Comparison of ENCODE assay signal across 9 mouse cellular contexts in the genomic region with DNA sequence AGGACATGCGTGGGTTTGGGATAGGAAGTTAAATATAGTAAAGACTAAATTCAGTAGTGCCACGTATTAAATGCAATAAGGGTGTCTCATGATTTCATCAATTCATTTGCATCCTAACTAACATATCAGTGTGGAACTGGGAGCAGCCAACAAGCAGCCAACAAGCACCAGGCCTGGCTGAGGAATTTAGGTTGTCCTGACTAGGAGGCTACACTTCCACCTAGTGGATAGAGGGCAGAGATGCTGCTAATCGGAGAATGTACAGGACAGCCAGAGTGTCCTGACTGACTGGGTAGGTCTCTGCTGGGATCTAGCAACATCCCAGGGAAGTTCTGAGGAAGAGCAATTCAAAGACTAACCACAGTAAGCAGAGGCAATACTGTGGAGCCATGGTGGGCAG.
DNase-seq lines count a peak whose midpoint lies in the region; ATAC-seq and TF ChIP-seq lines count a peak whose summit lies in the region.
"Had no signal": no experiment of that assay in that cellular context is flagged by ENCODE, and none has a peak within 500 bp of the region (broad histone marks: within the 10 kb centered on the region; RNA-seq: fewer than 3 reads in every experiment).

No protein-coding gene starts in this region.

- WGBS in stomach, postnatal 0 days = 41% methylated on average over 3 of the region's 3 CpGs

- H3K4me2 ChIP-seq in stomach, postnatal 0 days (replicated peaks; ENCODE audit: low read depth) = no peak overlapping the region
- H3K4me2 ChIP-seq: hindbrain, embryonic 15.5 days had no signal

- no peaks in the 10 kb centered on the region for H3K27me3 ChIP-seq in stomach, postnatal 0 days (ENCODE audit: control insufficient read depth, insufficient read depth, low read length)
- H3K27me3 ChIP-seq: hindbrain, embryonic 15.5 days had no signal

- TF ChIP-seq EP300 in stomach, postnatal 0 days (optimal IDR thresholded peaks at IDR 0.05) = no peak

- H3K4me3 ChIP-seq in stomach, postnatal 0 days (ENCODE audit: low read depth, low read length) = no peak overlapping the region
- H3K4me3 ChIP-seq: hindbrain, embryonic 15.5 days had no signal

- no peak overlapping the region for H3K9ac ChIP-seq in stomach, postnatal 0 days (ENCODE audit: low read length)
- H3K9ac ChIP-seq: hindbrain, embryonic 15.5 days had no signal

- peak; percentile 50 for DNase-seq in heart, postnatal 4 days
- no peak for DNase-seq in heart, adult 8-10 months (ENCODE audit: low spot score)
- DNase-seq in right cerebral cortex, adult 18-20 months = peak; percentile 28
- no peak for DNase-seq in right cerebral cortex, postnatal 14 days
- DNase-seq in cerebellum, postnatal 14 days = peak; percentile 59 to 61
- DNase-seq in stomach, postnatal 0 days (ENCODE audit: low spot score) = no peak
- no peak for DNase-seq in neural tube, embryonic 10.5 days (ENCODE audit: extremely low spot score, low spot score)
- DNase-seq in B cell, adult 2 months = no peak

- TF ChIP-seq CTCF in stomach, postnatal 0 days (IDR thresholded peaks at IDR 0.05; ENCODE audit: low read depth) = peak; percentile 78

- H3K4me1 ChIP-seq in stomach, postnatal 0 days (replicated peaks; ENCODE audit: control insufficient read depth, insufficient read depth) = no peaks in the 10 kb centered on the region
- H3K4me1 ChIP-seq: hindbrain, embryonic 15.5 days had no signal

- 0 out of 2 replicates have a peak, but pooled peaks have one; percentile 56 for ATAC-seq in stomach, postnatal 0 days (ENCODE audit: low FRiP score, low TSS enrichment)

- H3K27ac ChIP-seq in stomach, postnatal 0 days (replicated peaks) = no peak overlapping the region
- H3K27ac ChIP-seq: hindbrain, embryonic 15.5 days had no signal

- no peaks in the 10 kb centered on the region for H3K9me3 ChIP-seq in stomach, postnatal 0 days (ENCODE audit: control insufficient read depth, low read length)
- H3K9me3 ChIP-seq: hindbrain, embryonic 15.5 days had no signal

- no peaks in the 10 kb centered on the region for H3K36me3 ChIP-seq in stomach, postnatal 0 days (ENCODE audit: control insufficient read depth, insufficient read depth, low read length)
- H3K36me3 ChIP-seq: hindbrain, embryonic 15.5 days had no signal

Comparison
In these comparisons a context has a peak if more than half of its experiments do, and no peak if none do; other contexts are left out.
1. DNase-seq: peak in heart, postnatal 4 days (single experiment), right cerebral cortex, adult 18-20 months (single experiment) and cerebellum, postnatal 14 days (2 of 2); none in heart, adult 8-10 months (single experiment), right cerebral cortex, postnatal 14 days (single experiment), stomach, postnatal 0 days (single experiment), neural tube, embryonic 10.5 days (single experiment) and B cell, adult 2 months (0 of 2).